Mouse (Mus musculus) brown adipose tissue, adult 24 weeks (tissue): ENCODE data around the gene Nr2c2. TPM values are rescaled to one million over a fixed set of nuclear protein-coding genes. Genes with fewer than 3 reads are reported as not detected.
"Not testable (repeated sequence)": the region's sequence is repeated elsewhere in the genome, so short reads cannot be mapped to it uniquely, and the experiment has no call there.

Experiments
- H3K27ac ChIP-seq: fragments of 200-500 bp; replicated peaks from 2 replicates; pipeline ENCODE4 v1.5.1; 2012; ENCODE audit warnings: low read depth, mild to moderate bottlenecking, low read length
- H3K4me1 ChIP-seq: fragments of 200-500 bp; 2 replicates; pipeline ENCODE4 v1.6.1; 2012; ENCODE audit warnings: low read length, mixed read lengths; ENCODE audit not compliant: control insufficient read depth, insufficient read depth, insufficient read length
- H3K4me3 ChIP-seq: fragments of 200-500 bp; 2 replicates; pipeline ENCODE4 v1.5.1; 2012; ENCODE audit warnings: low read depth, mild to moderate bottlenecking, low read length, moderate library complexity; ENCODE audit not compliant: insufficient read depth
- polyA plus RNA-seq: library from polyadenylated mRNA; stranded (reverse); fragments of >200 nt; gene quantifications from 2 replicates; pipeline ENCODE4 v1.2.4, GENCODE M21; 2012; ENCODE audit not compliant: missing spikeins, insufficient read depth, insufficient read length

Gene Nr2c2
- 7.8 and 8.8 TPM in 2 replicates for polyA plus RNA-seq

DNA sequence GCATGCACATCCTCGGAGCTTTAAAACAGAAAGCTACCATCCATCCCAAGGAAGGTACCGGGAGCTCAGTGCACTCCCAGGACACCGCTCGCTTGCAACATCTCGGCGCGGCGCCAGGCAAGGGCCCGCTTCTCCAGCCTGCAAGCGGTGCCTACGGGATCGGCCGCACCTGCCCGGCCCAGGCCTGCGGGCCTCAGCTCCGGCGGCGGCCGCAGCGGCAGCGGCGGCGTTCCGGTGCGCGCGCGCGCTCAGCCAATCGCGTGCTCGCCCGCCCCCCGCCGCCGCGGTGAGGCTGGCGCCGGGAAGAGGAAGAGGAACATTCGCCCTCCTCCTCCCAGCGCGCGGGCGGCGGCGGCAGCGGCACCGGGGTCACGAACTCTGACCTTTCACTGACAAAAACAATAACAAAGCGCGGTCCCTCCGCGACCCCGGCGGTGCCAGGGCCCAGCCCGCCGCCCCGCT is at the start of gene Nr2c2:
Gene Nr2c2, plus strand, starts transcription at position 261 of the 462 bp plus-strand sequence.
- H3K27ac ChIP-seq, result peak within 1 kb of the TSS; percentile 87
- H3K4me3 ChIP-seq, result peak within 1 kb of the TSS; percentile 81
- peaks cover 6% of the 10 kb centered on the region; the same call in 1 of the 2 replicates for H3K4me1 ChIP-seq

- no peak overlapping the region for H3K27ac ChIP-seq
- peaks cover 10% of the 10 kb centered on the region for H3K4me1 ChIP-seq
- no peak overlapping the region for H3K4me3 ChIP-seq
Measured at GRCm38 (mm10) chr6:92042055-92042454, 49.1 kb upstream of the Nr2c2 start.

DNA sequence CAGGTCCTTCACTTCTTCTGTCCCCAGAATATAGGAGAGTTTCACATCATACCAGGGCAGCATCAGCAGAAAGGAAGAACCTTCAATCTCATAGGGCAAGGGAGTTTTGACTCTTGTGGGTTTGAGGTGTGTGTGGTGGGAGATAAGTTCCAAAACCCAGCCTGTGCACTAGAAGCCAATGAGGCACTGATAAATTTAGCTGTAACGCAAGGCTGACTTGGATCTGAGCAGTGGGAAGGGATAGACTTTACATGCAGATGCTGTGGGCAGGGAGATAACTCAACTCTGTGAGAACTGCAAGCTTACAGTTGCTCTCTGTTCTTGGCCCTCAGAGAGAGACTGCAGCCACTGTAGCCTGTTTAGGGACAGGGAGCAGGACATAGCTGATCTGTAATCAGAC is 48.3 kb upstream of the Nr2c2 start:
- Histone ChIP-seq H3K27ac (no peak overlapping the region), H3K4me1 (peaks cover 3% of the 10 kb centered on the region), H3K4me3 (no peak overlapping the region)

GRCm38 (mm10) chr6:92057768-92058167 is 33.4 kb upstream of the Nr2c2 start:
- Histone ChIP-seq H3K4me3 (no peak overlapping the region), H3K27ac (no peak overlapping the region), H3K4me1 (0 out of 2 replicates have a peak, but pooled peaks cover 4% of the 10 kb centered on the region)

- H3K4me1 ChIP-seq, result peaks cover 14% of the 10 kb centered on the region; the same call in 1 of the 2 replicates
- no peak overlapping the region for H3K27ac ChIP-seq
Measured at GRCm38 (mm10) chr6:92061725-92062124, 29.5 kb upstream of the Nr2c2 start.

DNA sequence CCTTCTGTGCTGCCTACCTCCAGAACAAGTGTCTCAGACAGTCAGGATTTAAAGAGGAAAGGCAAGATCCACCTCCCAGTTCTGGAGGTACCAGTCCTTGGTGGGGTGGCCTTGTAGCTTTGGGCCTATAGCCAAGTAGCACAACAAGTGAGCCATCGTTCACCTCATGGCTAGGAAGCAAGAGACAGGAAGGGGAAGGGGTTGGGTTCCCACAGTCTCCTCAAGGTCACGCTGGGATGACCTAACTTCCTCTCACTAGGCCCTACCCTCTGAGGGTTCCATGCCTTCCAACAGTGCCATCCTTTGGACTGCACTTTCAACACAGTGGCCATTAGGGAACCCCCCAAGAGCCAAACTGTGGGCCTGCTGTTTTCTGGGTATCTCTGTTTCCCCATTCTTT is 27.7 kb upstream of the Nr2c2 start:
- Histone ChIP-seq H3K4me3 (no peak overlapping the region), H3K4me1 (peaks cover 14% of the 10 kb centered on the region; the same call in 1 of the 2 replicates), H3K27ac (peak overlapping the region; percentile 1; the same call in 1 of the 2 replicates)

More at GRCm38 (mm10) chr6:92061725-92062124, 29.5 kb upstream of the Nr2c2 start:
- H3K4me3 ChIP-seq, result no peak overlapping the region

DNA sequence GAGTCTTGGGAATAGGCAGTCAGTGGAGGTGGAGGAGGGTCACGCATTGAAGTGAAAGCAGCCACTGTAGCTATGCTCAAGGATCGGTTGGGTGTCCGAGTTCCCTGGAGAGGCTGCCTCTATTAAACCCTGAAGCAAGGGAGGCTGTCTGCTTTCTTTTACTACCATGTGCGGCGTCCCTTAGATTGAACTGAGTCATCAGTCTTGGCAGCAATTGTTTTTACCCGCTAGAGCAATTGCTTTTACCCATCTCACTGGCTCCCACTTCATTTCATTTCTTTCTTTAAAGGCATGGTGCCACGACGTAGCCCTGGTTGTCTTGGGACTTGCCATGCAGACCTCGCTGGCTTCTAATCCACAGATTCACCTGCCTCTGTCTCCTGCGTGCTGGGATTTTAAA is 27.1 kb upstream of the Nr2c2 start:
- H3K4me3 ChIP-seq, result no peak overlapping the region
- H3K27ac ChIP-seq, result no peak overlapping the region
- H3K4me1 ChIP-seq, result peaks cover 14% of the 10 kb centered on the region; the same call in 1 of the 2 replicates

GRCm38 (mm10) chr6:92065721-92066496 is 25.3 kb upstream of the Nr2c2 start:
- no peak overlapping the region for H3K4me3 ChIP-seq
- H3K27ac ChIP-seq, result no peak overlapping the region

GRCm38 (mm10) chr6:92067146-92067790 is 23.9 kb upstream of the Nr2c2 start:
- Histone ChIP-seq H3K27ac (no peak overlapping the region), H3K4me1 (peaks cover 10% of the 10 kb centered on the region), H3K4me3 (no peak overlapping the region)

More at GRCm38 (mm10) chr6:92065721-92066496, 25.3 kb upstream of the Nr2c2 start:
- H3K4me1 ChIP-seq, result peaks cover 14% of the 10 kb centered on the region; the same call in 1 of the 2 replicates

DNA sequence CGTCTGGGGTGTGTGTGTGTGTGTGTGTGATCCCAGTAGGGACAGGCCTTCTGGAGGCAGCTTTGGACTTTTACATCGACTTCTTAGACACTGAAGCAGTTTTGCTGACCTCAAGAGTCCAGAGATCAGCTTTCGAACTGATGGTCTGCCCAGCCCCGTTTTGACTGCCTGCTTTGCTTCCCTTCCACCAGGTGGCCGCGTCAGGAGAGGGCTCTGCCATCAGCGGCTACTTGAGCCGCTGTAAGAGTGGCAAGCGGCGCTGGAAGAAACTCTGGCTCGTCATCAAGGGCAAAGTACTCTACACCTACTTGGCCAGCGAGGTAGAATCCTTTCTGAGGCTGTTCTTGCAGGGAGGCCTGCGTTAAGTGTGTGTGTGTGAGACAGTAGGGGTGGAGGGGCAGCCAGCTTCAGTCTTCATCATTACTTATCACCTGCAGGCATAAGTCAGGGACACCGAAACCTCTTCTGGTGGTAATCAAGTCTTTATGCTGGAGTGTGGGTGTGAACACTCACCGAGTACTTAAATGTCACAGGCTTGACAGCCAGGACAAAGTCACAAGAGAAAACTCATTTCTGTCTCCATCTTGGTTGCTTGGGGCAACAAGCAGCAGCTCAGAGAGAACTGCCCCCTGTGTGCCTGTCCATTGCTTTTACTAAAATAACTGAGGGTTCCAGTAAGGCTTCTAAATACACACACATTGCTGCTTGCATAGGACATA is 19.9 kb upstream of the Nr2c2 start:
- Histone ChIP-seq H3K4me3 (no peak overlapping the region), H3K4me1 (no peaks in the 10 kb centered on the region; the same call in 1 of the 2 replicates), H3K27ac (no peak overlapping the region)

DNA sequence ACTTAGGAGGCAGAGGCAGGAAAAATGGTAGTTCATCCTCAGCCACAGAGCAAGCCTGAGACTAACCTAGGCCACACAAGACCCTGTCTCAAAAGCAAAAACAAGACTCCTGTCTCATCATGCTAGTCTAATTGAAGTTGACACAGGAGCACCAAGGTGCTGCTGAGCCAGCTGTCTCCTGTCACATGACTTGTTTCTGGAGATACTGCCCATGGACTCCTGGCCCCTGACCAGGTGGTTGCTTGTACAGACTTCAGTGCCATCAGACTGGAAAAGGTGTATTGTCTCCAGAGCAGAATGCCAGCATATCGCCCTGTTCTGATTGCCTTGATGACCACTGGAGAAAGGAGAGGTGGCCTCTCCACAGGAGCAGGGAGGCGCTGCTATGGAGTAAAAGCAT is 10.5 kb upstream of the Nr2c2 start:
- no peak overlapping the region for H3K27ac ChIP-seq
- no peak overlapping the region for H3K4me3 ChIP-seq
- H3K4me1 ChIP-seq, result no peaks in the 10 kb centered on the region

GRCm38 (mm10) chr6:92082756-92083155 is 8.4 kb upstream of the Nr2c2 start:
- Histone ChIP-seq H3K4me3 (no peak overlapping the region), H3K27ac (no peak overlapping the region), H3K4me1 (no peaks in the 10 kb centered on the region)

GRCm38 (mm10) chr6:92084932-92085331 is 6.3 kb upstream of the Nr2c2 start:
- Histone ChIP-seq H3K4me1 (no peaks in the 10 kb centered on the region), H3K4me3 (no peak overlapping the region), H3K27ac (no peak overlapping the region)

GRCm38 (mm10) chr6:92089141-92089540 is 2.0 kb upstream of the Nr2c2 start:
- not testable (repeated sequence) for H3K4me1 ChIP-seq, H3K27ac ChIP-seq, H3K4me3 ChIP-seq

DNA sequence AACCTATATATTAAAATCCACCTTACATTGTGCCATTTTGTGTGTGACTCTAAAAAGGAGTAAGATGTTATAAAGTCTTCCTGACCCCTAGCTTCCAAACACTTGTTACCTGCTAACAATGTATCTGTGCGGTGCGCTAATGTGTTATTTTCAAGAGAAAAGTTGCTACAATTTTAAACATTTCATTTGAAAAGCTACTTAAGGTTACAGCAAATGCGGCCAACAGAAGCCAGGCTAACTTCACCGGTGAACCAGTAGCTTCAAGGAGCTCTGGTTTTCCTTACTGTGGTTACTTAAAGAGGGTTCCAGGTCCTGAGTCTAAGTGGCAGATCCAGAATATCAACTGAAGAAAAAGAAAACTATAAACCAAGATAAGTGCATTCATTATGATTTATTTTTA is 1.2 kb upstream of the Nr2c2 start:
- Histone ChIP-seq H3K27ac (no peak overlapping the region), H3K4me3 (no peak overlapping the region), H3K4me1 (peaks cover 4% of the 10 kb centered on the region; the same call in 1 of the 2 replicates)
